Mouse (Mus musculus) gastrocnemius, adult 18-20 months (tissue): Measurements from ENCODE around the gene Cxxc4. TPM values are rescaled to one million over a fixed set of nuclear protein-coding genes. Genes with fewer than 3 reads are reported as not detected.
"Not testable (repeated sequence)": the region's sequence is repeated elsewhere in the genome, so short reads cannot be mapped to it uniquely, and the experiment has no call there.

Experiments used
- DNase-seq: peaks from one replicate; pipeline ENCODE4 v3.0.0; 2021; ENCODE audit warnings: low spot score
- long read RNA-seq, 2 experiments: library from polyadenylated mRNA; stranded (forward); transcript quantifications; one replicate each; pipeline ENCODE4 v2.0.0; 2021
- total RNA-seq, 2 experiments: library from RNA; stranded (reverse); gene quantifications; 2 replicates each; pipeline ENCODE4 v1.2.3; 2021

Gene Cxxc4
- total RNA-seq, result under 1 TPM; 0.27 to 0.45 TPM
- long read RNA-seq, experiment 1, full-length matches to known transcripts, result 1 of 1 reads
- long read RNA-seq, experiment 1, partial matches to known transcripts, result 0 of 1 reads
- long read RNA-seq, experiment 1, other reads (novel, unspliced or antisense), result 0 of 1 reads
- long read RNA-seq, experiment 2, result 0 reads

GRCm38 (mm10) chr3:134236414-134237112, at the start of gene Cxxc4:
Gene Cxxc4 (plus strand): TSS chr3:134236484.
- no peak for DNase-seq

GRCm38 (mm10) chr3:134188979-134189946, 47.0 kb upstream of the Cxxc4 start:
- DNase-seq, result no peak

- DNase-seq, result no peak
Measured at GRCm38 (mm10) chr3:134190046-134190445, 46.2 kb upstream of the Cxxc4 start.

GRCm38 (mm10) chr3:134199892-134200291, 36.4 kb upstream of the Cxxc4 start:
- DNase-seq, result no peak

- no peak for DNase-seq
Measured at GRCm38 (mm10) chr3:134206624-134207023, 29.7 kb upstream of the Cxxc4 start.

- DNase-seq, result no peak
Measured at GRCm38 (mm10) chr3:134210950-134211349, 25.3 kb upstream of the Cxxc4 start.

GRCm38 (mm10) chr3:134219881-134220280, 16.4 kb upstream of the Cxxc4 start:
- DNase-seq, result not testable (repeated sequence)

GRCm38 (mm10) chr3:134221002-134221401, 15.3 kb upstream of the Cxxc4 start:
- DNase-seq, result no peak

GRCm38 (mm10) chr3:134222593-134222992, 13.7 kb upstream of the Cxxc4 start:
- no peak for DNase-seq

- DNase-seq, result no peak
Measured at GRCm38 (mm10) chr3:134223956-134224355, 12.3 kb upstream of the Cxxc4 start.

- DNase-seq, result no peak
Measured at GRCm38 (mm10) chr3:134225928-134226327, 10.4 kb upstream of the Cxxc4 start.

GRCm38 (mm10) chr3:134232753-134233152, 3.5 kb upstream of the Cxxc4 start:
- DNase-seq, result no peak

GRCm38 (mm10) chr3:134235491-134236413, 532 bp upstream of the Cxxc4 start:
- peak; percentile 26 for DNase-seq

- DNase-seq, result no peak
Measured at GRCm38 (mm10) chr3:134237113-134237805, 975 bp downstream of the Cxxc4 start.

GRCm38 (mm10) chr3:134238621-134239310, 2.5 kb downstream of the Cxxc4 start:
- no peak for DNase-seq

- DNase-seq, result no peak
Measured at GRCm38 (mm10) chr3:134239321-134239970, 3.2 kb downstream of the Cxxc4 start.

- DNase-seq, result peak; percentile 42
Measured at GRCm38 (mm10) chr3:134239971-134240717, 3.9 kb downstream of the Cxxc4 start.

GRCm38 (mm10) chr3:134240718-134241025, 4.4 kb downstream of the Cxxc4 start:
- DNase-seq, result no peak
